Mouse (Mus musculus) myocyte (in vitro differentiated cells): ENCODE data around the gene Plcb4.

Source experiments
- CEBPB ChIP-seq: IDR thresholded peaks from 2 replicates; pipeline ENCODE4 v1.6.1; 2011; ENCODE audit warnings: mild to moderate bottlenecking, moderate library complexity; ENCODE audit not compliant: poor library complexity, insufficient read depth, severe bottlenecking
- E2F4 ChIP-seq: IDR thresholded peaks from one replicate; pipeline ENCODE4 v1.6.1; 2011; ENCODE audit warnings: mild to moderate bottlenecking, control low read depth, moderate library complexity; ENCODE audit not compliant: insufficient read depth
- MAX ChIP-seq: IDR thresholded peaks from one replicate; pipeline ENCODE4 v1.6.1; 2011; ENCODE audit warnings: low read depth, mild to moderate bottlenecking, control low read depth
- MYOD1 ChIP-seq, 3 experiments: IDR thresholded peaks; one replicate each; pipeline ENCODE4 v1.6.1; 2011; ENCODE audit warnings: control low read depth in 2 of 3, low read depth in 2 of 3, mild to moderate bottlenecking in 2 of 3, moderate library complexity in 1 of 3; ENCODE audit not compliant: insufficient read length in 2 of 3, control insufficient read depth in 1 of 3
- MYOG ChIP-seq, 3 experiments: IDR thresholded peaks; one replicate each; pipeline ENCODE4 v1.6.1; 2011; ENCODE audit warnings: control low read depth in 2 of 3, low read depth in 2 of 3, mild to moderate bottlenecking in 2 of 3; ENCODE audit not compliant: insufficient read length in 2 of 3, control insufficient read depth in 1 of 3, insufficient read depth in 1 of 3
- POLR2A ChIP-seq: IDR thresholded peaks from one replicate; pipeline ENCODE4 v1.6.1; 2011; ENCODE audit warnings: low read depth, mild to moderate bottlenecking, control low read depth, moderate library complexity; ENCODE audit not compliant: insufficient read length
- POLR2AphosphoS2 ChIP-seq: IDR thresholded peaks from one replicate; pipeline ENCODE4 v1.6.1; 2011; ENCODE audit warnings: low read depth, control low read depth; ENCODE audit not compliant: insufficient read length
- REST ChIP-seq: IDR thresholded peaks from one replicate; pipeline ENCODE4 v1.6.1; 2011; ENCODE audit warnings: mild to moderate bottlenecking, control low read depth, moderate library complexity; ENCODE audit not compliant: insufficient read depth, insufficient read length
- TCF12 ChIP-seq: IDR thresholded peaks from one replicate; pipeline ENCODE4 v1.6.1; 2011; ENCODE audit warnings: mild to moderate bottlenecking, control low read depth; ENCODE audit not compliant: poor library complexity, insufficient read depth, severe bottlenecking
- TCF3 ChIP-seq: IDR thresholded peaks from one replicate; pipeline ENCODE4 v1.6.1; 2011; ENCODE audit warnings: low read depth, control low read depth; ENCODE audit not compliant: insufficient read length
- USF1 ChIP-seq: IDR thresholded peaks from one replicate; pipeline ENCODE4 v1.6.1; 2011; ENCODE audit warnings: low read depth, mild to moderate bottlenecking, control low read depth, moderate library complexity

GRCm38 (mm10) chr2:135716180-135716579 is 57.4 kb downstream of the Plcb4 start:
- TF ChIP-seq MAX (no peak), POLR2A (no peak), MYOG (IDR thresholded peaks at IDR 0.05; ENCODE audit: control insufficient read depth in 1 of 3, insufficient read depth in 1 of 3, insufficient read length in 2 of 3, low read depth in 2 of 3) (no peak), TCF12 (no peak), POLR2AphosphoS2 (no peak), CEBPB (no peak), USF1 (no peak), MYOD1 (IDR thresholded peaks at IDR 0.05; ENCODE audit: control insufficient read depth in 1 of 3, insufficient read length in 2 of 3, low read depth in 2 of 3) (no peak), E2F4 (no peak), TCF3 (no peak), REST (no peak)
